Mouse (Mus musculus) CH12.LX (cell line): Measurements from ENCODE around the gene 4921524J17Rik. TPM values are rescaled to one million over a fixed set of nuclear protein-coding genes. Genes with fewer than 3 reads are reported as not detected.

ENCODE experiments used
- DNase-seq: peaks from one replicate; pipeline ENCODE4 v3.0.0-alpha.2; 2013; ENCODE audit errors: extremely low read depth
- H3K27ac ChIP-seq: 2 replicates; pipeline ENCODE4 v1.5.1; 2012; ENCODE audit warnings: low read depth, mild to moderate bottlenecking, control low read depth, moderate library complexity; ENCODE audit not compliant: insufficient read depth
- H3K27me3 ChIP-seq: replicated peaks from 2 replicates; pipeline ENCODE3; 2012; ENCODE audit warnings: inconsistent platforms
- H3K36me3 ChIP-seq, 2 experiments: replicated peaks in 1 of 2; 2 replicates each; pipeline versions ENCODE3 to v1.6.1; 2012; ENCODE audit warnings: inconsistent platforms in 1 of 2, low read length in 1 of 2, mild to moderate bottlenecking in 1 of 2, mixed read lengths in 1 of 2, moderate library complexity in 1 of 2; ENCODE audit not compliant: control insufficient read depth in 1 of 2, insufficient read depth in 1 of 2
- H3K4me1 ChIP-seq, 2 experiments: 2 replicates each; pipeline ENCODE4 v1.6.1; 2012; ENCODE audit warnings: inconsistent platforms in 1 of 2, moderate library complexity in 1 of 2; ENCODE audit not compliant: insufficient read depth in 2 of 2, control insufficient read depth in 1 of 2
- H3K4me2 ChIP-seq: 2 replicates; pipeline ENCODE4 v1.6.1; 2012; ENCODE audit warnings: low read depth, mild to moderate bottlenecking, control low read depth; ENCODE audit not compliant: poor library complexity, insufficient read depth, severe bottlenecking
- H3K4me3 ChIP-seq, 3 experiments: fragments of 150-350 bp in 1 of 3; sonication (generic) in 1 of 3; replicated peaks in 1 of 3; 2 replicates each; pipeline versions ENCODE3 to v1.5.1; 2011 to 2012; ENCODE audit warnings: low read depth in 2 of 3, low read length in 2 of 3, mild to moderate bottlenecking in 2 of 3, moderate library complexity in 2 of 3, control low read depth in 1 of 3, improper control_type of control experiment in 1 of 3, inconsistent platforms in 1 of 3, mixed read lengths in 1 of 3; ENCODE audit not compliant: poor library complexity in 1 of 3
- H3K79me2 ChIP-seq: replicated peaks from 2 replicates; pipeline ENCODE4 v1.6.1; 2012; ENCODE audit warnings: mild to moderate bottlenecking, moderate library complexity; ENCODE audit not compliant: control insufficient read depth, poor library complexity, insufficient read depth, severe bottlenecking; ENCODE audit errors: extremely low read depth
- H3K9ac ChIP-seq: 2 replicates; pipeline ENCODE4 v1.6.1; 2012; ENCODE audit warnings: low read depth, mild to moderate bottlenecking, control low read depth, moderate library complexity; ENCODE audit not compliant: insufficient read depth
- H3K9me3 ChIP-seq: replicated peaks from 2 replicates; pipeline ENCODE3; 2012; ENCODE audit warnings: low read length, inconsistent platforms, mixed read lengths
- BHLHE40 ChIP-seq: IDR thresholded peaks from 2 replicates; pipeline ENCODE4 v1.6.1; 2011; ENCODE audit warnings: mild to moderate bottlenecking, low read depth, low read length, improper control_type of control experiment
- CTCF ChIP-seq, 2 experiments: IDR thresholded peaks in 1 of 2; conservative IDR thresholded peaks in 1 of 2; 2 replicates each; pipeline ENCODE4 v1.5.1; 2011 to 2012; ENCODE audit warnings: low read depth in 2 of 2, low read length in 2 of 2, improper control_type of control experiment in 1 of 2, inconsistent platforms in 1 of 2, mild to moderate bottlenecking in 1 of 2, moderate library complexity in 1 of 2
- E2F4 ChIP-seq: IDR thresholded peaks from 2 replicates; pipeline ENCODE4 v1.6.1; 2011; ENCODE audit warnings: low read depth, low read length, improper control_type of control experiment; ENCODE audit not compliant: insufficient replicate concordance
- EP300 ChIP-seq: IDR thresholded peaks from 2 replicates; pipeline ENCODE4 v1.6.1; 2011; ENCODE audit warnings: low read length, improper control_type of control experiment
- ETS1 ChIP-seq: conservative IDR thresholded peaks from 2 replicates; pipeline ENCODE4 v1.6.1; 2012; ENCODE audit warnings: low read depth, mild to moderate bottlenecking, inconsistent platforms, low read length, improper control_type of control experiment, moderate library complexity
- GABPA ChIP-seq: IDR thresholded peaks from 2 replicates; pipeline ENCODE4 v1.6.1; 2012; ENCODE audit warnings: low read depth, low read length, improper control_type of control experiment, inconsistent platforms; ENCODE audit not compliant: insufficient replicate concordance
- MAFK ChIP-seq: IDR thresholded peaks from 2 replicates; pipeline ENCODE4 v1.6.1; 2011; ENCODE audit warnings: low read length, improper control_type of control experiment; ENCODE audit not compliant: insufficient replicate concordance
- MAZ ChIP-seq: IDR thresholded peaks from 2 replicates; pipeline ENCODE4 v1.6.1; 2012; ENCODE audit warnings: low read depth, mild to moderate bottlenecking, inconsistent platforms, low read length, improper control_type of control experiment, moderate library complexity
- MYC ChIP-seq: IDR thresholded peaks from 2 replicates; pipeline ENCODE4 v1.6.1; 2011; ENCODE audit warnings: low read depth, mild to moderate bottlenecking, improper control_type of control experiment, low read length
- NELFE ChIP-seq: IDR thresholded peaks from 2 replicates; pipeline ENCODE4 v1.6.1; 2011; ENCODE audit warnings: low read depth, low read length, improper control_type of control experiment
- RCOR1 ChIP-seq: conservative IDR thresholded peaks from 2 replicates; pipeline ENCODE4 v1.6.1; 2012; ENCODE audit warnings: low read depth, mild to moderate bottlenecking, inconsistent platforms, low read length, improper control_type of control experiment
- SIN3A ChIP-seq: IDR thresholded peaks from 2 replicates; pipeline ENCODE4 v1.6.1; 2012; ENCODE audit warnings: low read length, improper control_type of control experiment, inconsistent platforms
- USF2 ChIP-seq: conservative IDR thresholded peaks from 2 replicates; pipeline ENCODE4 v1.6.1; 2011; ENCODE audit warnings: low read depth, low read length, improper control_type of control experiment
- ZC3H11A ChIP-seq: IDR thresholded peaks from 2 replicates; pipeline ENCODE4 v1.6.1; 2012; ENCODE audit warnings: low read depth, mild to moderate bottlenecking, inconsistent platforms, low read length, improper control_type of control experiment
- ZMIZ1 ChIP-seq: IDR thresholded peaks from 2 replicates; pipeline ENCODE4 v1.6.1; 2012; ENCODE audit warnings: low read depth, mild to moderate bottlenecking, inconsistent platforms, low read length, improper control_type of control experiment
- ZNF384 ChIP-seq: IDR thresholded peaks from 2 replicates; pipeline ENCODE4 v1.6.1; 2012; ENCODE audit warnings: low read depth, low read length, improper control_type of control experiment, inconsistent platforms
- dilution Hi-C: fragments of 300-500 bp; cut with MboI; formaldehyde crosslinking; loops from 2 replicates; pipeline ENCODE4 v1.14.3; 2020; ENCODE audit warnings: low sequenced_read_pairs; ENCODE audit not compliant: extremely low pct_unique_long_range_greater_than_20kb, extremely low pct_ligation_motif_present
- in situ Hi-C: fragments of 300-500 bp; cut with MboI; formaldehyde crosslinking; loops from 3 replicates; pipeline ENCODE4 v1.14.3; 2019; ENCODE audit warnings: low sequenced_read_pairs, low pct_ligation_motif_present, low pct_unique_long_range_greater_than_20kb, mixed read lengths
- polyA plus RNA-seq: library from polyadenylated mRNA; unstranded; fragments of >175 nt; gene quantifications from 2 replicates; pipeline ENCODE4 v1.2.1, GENCODE M21; 2012; ENCODE audit warnings: low read depth; ENCODE audit not compliant: insufficient read length
- total RNA-seq, 2 experiments: library from RNA; depleted of rRNA; stranded (reverse); fragments of 300-350 nt in 1 of 2; fragments of >200 nt in 1 of 2; gene quantifications; 2 replicates each; pipeline ENCODE4 v1.2.3; 2012 to 2014

The 4921524J17Rik gene
- total and polyA plus RNA-seq, 3 experiments, result 10.3 to 28.8 (median 25.1) TPM

GRCm38 (mm10) chr8:85472800-85473199 is 40.2 kb upstream of the 4921524J17Rik start:
- Histone ChIP-seq H3K79me2 (no peaks in the 10 kb centered on the region), H3K4me2 (no peak overlapping the region), H3K36me3 (no peaks in the 10 kb centered on the region), H3K27me3 (no peaks in the 10 kb centered on the region), H3K4me1 (peaks cover 2 to 7% of the 10 kb centered on the region in 2 experiments; a peak in 1 of 4 replicates), H3K4me3 (no peak overlapping the region), H3K27ac (no peak overlapping the region), H3K9ac (no peak overlapping the region), H3K9me3 (peaks cover 3% of the 10 kb centered on the region)
- in situ Hi-C loops (loop anchor here (25.0 kb wide), 1 partner anchor 190 kb away; no protein-coding TSS in a partner anchor), dilution Hi-C loops (no loop called here)
- TF ChIP-seq MAZ, result no peak
- no peak for DNase-seq

GRCm38 (mm10) chr8:85470753-85471152 is 38.1 kb upstream of the 4921524J17Rik start:
- Histone ChIP-seq H3K4me2 (no peak overlapping the region), H3K9me3 (peaks cover 3% of the 10 kb centered on the region), H3K79me2 (no peaks in the 10 kb centered on the region), H3K36me3 (no peaks in the 10 kb centered on the region), H3K9ac (no peak overlapping the region), H3K27ac (no peak overlapping the region), H3K4me1 (peaks cover 2 to 8% of the 10 kb centered on the region in 2 experiments; a peak in 2 of 4 replicates), H3K4me3 (no peak overlapping the region), H3K27me3 (no peaks in the 10 kb centered on the region)
- dilution Hi-C loops (no loop called here), in situ Hi-C loops (loop anchor here (25.0 kb wide), 1 partner anchor 192 kb away; no protein-coding TSS in a partner anchor)
- DNase-seq, result no peak
- TF ChIP-seq NELFE (no peak), MAZ (no peak), MYC (no peak), SIN3A (no peak), ZMIZ1 (no peak), RCOR1 (no peak), E2F4 (no peak), ZC3H11A (no peak), EP300 (no peak), BHLHE40 (no peak), CTCF (conservative IDR thresholded peaks at IDR 0.05 in 1 of 2, IDR thresholded peaks at IDR 0.05 in 1 of 2; ENCODE audit: low read depth in 2 of 2, low read length in 2 of 2) (no peak), USF2 (no peak), ETS1 (no peak), GABPA (no peak), MAFK (no peak), ZNF384 (no peak)
